Mouse (Mus musculus) left cerebral cortex, adult 9 months (tissue): Measurements from ENCODE around the gene Sept9.

Experiments
- DNase-seq, 2 experiments: peaks; one replicate each; pipeline ENCODE4 v3.0.0; 2022; ENCODE audit warnings: low spot score in 2 of 2

Gene Sept9

GRCm38 (mm10) chr11:117245846-117246245, 46.4 kb downstream of the Sept9 start:
- no peak for DNase-seq

- DNase-seq = no peak
These were observed 46.8 kb downstream of the Sept9 start for GRCm38 (mm10) chr11:117246286-117246685.

GRCm38 (mm10) chr11:117246981-117247431, 47.5 kb downstream of the Sept9 start:
- DNase-seq = no peak

GRCm38 (mm10) chr11:117247541-117247940, 48.1 kb downstream of the Sept9 start:
- no peak for DNase-seq

GRCm38 (mm10) chr11:117248734-117249248, 49.3 kb downstream of the Sept9 start:
- DNase-seq = peak in 1 of 2 experiments; percentile 64

GRCm38 (mm10) chr11:117249282-117249984, 50.0 kb downstream of the Sept9 start:
- DNase-seq = no peak

- no peak for DNase-seq
These were observed 50.8 kb downstream of the Sept9 start for GRCm38 (mm10) chr11:117249985-117250928.

- DNase-seq = no peak
These were observed 52.3 kb downstream of the Sept9 start for GRCm38 (mm10) chr11:117251755-117252154.

GRCm38 (mm10) chr11:117252846-117253245, 53.4 kb downstream of the Sept9 start:
- peak in 1 of 2 experiments; percentile 72 for DNase-seq

- no peak for DNase-seq
These were observed 55.0 kb downstream of the Sept9 start for GRCm38 (mm10) chr11:117254161-117255107.

- DNase-seq = no peak
These were observed 55.6 kb downstream of the Sept9 start for GRCm38 (mm10) chr11:117255108-117255489.

GRCm38 (mm10) chr11:117256088-117256487, 56.6 kb downstream of the Sept9 start:
- peak in 1 of 2 experiments; percentile 54 for DNase-seq

GRCm38 (mm10) chr11:117256840-117257239, 57.4 kb downstream of the Sept9 start:
- DNase-seq = no peak

GRCm38 (mm10) chr11:117257266-117257665, 57.8 kb downstream of the Sept9 start:
- no peak for DNase-seq

- no peak for DNase-seq
These were observed 58.4 kb downstream of the Sept9 start for GRCm38 (mm10) chr11:117257842-117258241.

- DNase-seq = no peak
These were observed 59.9 kb downstream of the Sept9 start for GRCm38 (mm10) chr11:117259178-117259960.

- no peak for DNase-seq
These were observed 61.2 kb downstream of the Sept9 start for GRCm38 (mm10) chr11:117260631-117261030.

- DNase-seq = no peak
These were observed 63.8 kb downstream of the Sept9 start for GRCm38 (mm10) chr11:117263096-117263808.

- peak in 1 of 2 experiments; percentile 69 for DNase-seq
These were observed 64.9 kb downstream of the Sept9 start for GRCm38 (mm10) chr11:117264162-117265021.
